Mouse (Mus musculus): ENCODE measurements around the gene B4galt4. TPM values are rescaled to one million over a fixed set of nuclear protein-coding genes. Genes with fewer than 3 reads are reported as not detected.
A peak's percentile ranks its signal among the peaks of the same experiment; 100 is the strongest.

The B4galt4 gene
- polyA plus RNA-seq, 1 experiment from 2014 or later = 22.1 TPM

- H3K9ac ChIP-seq = no peak overlapping the region
Measured at GRCm38 (mm10) chr16:38741204-38741903, 710 bp upstream of the B4galt4 start.

GRCm38 (mm10) chr16:38742659-38743131 lies 631 bp downstream of the B4galt4 start:
- no peak; the same call in 1 of the 2 replicates for ATAC-seq
- Histone ChIP-seq H3K36me3 (no peaks in the 10 kb centered on the region), H3K27me3 (replicated peaks) (no peaks in the 10 kb centered on the region), H3K4me3 (replicated peaks) (peak overlapping the region; percentile 86), H3K4me1 (replicated peaks) (peaks cover 3% of the 10 kb centered on the region; the same call in 1 of the 2 replicates), H3K9ac (peak overlapping the region; percentile 79), H3K4me2 (replicated peaks) (peak overlapping the region; percentile 88), H3K9me3 (no peaks in the 10 kb centered on the region), H3K27ac (peak overlapping the region; percentile 85)
- WGBS = under 1% methylated on average over 13 of the region's 13 CpGs

More at GRCm38 (mm10) chr16:38741204-38741903, 710 bp upstream of the B4galt4 start:
- Histone ChIP-seq H3K4me2 (replicated peaks) (peak overlapping the region; percentile 88), H3K27ac (no peak overlapping the region), H3K4me1 (replicated peaks) (peaks cover 3% of the 10 kb centered on the region; the same call in 1 of the 2 replicates), H3K27me3 (replicated peaks) (no peaks in the 10 kb centered on the region), H3K36me3 (no peaks in the 10 kb centered on the region), H3K9me3 (no peaks in the 10 kb centered on the region), H3K4me3 (replicated peaks) (peak overlapping the region; percentile 86)
- 74% methylated on average over 13 of the region's 13 CpGs for WGBS
- peak; percentile 44; the same call in 1 of the 2 replicates for ATAC-seq

GRCm38 (mm10) chr16:38743941-38744673 lies 2.0 kb downstream of the B4galt4 start:
- no peaks in the 10 kb centered on the region for H3K36me3 ChIP-seq
- H3K4me1 ChIP-seq (replicated peaks) = peaks cover 3% of the 10 kb centered on the region; the same call in 1 of the 2 replicates
- H3K27ac ChIP-seq = no peak overlapping the region
- H3K9ac ChIP-seq = no peak overlapping the region
- 90% methylated on average over 10 of the region's 10 CpGs for WGBS
- no peak overlapping the region for H3K4me2 ChIP-seq (replicated peaks)
- H3K9me3 ChIP-seq = no peaks in the 10 kb centered on the region
- no peak overlapping the region for H3K4me3 ChIP-seq (replicated peaks)
- H3K27me3 ChIP-seq (replicated peaks) = no peaks in the 10 kb centered on the region
- ATAC-seq = no peak

GRCm38 (mm10) chr16:38750803-38751202 lies 8.7 kb downstream of the B4galt4 start:
- peaks cover 7% of the 10 kb centered on the region; the same call in 1 of the 2 replicates for H3K4me1 ChIP-seq (replicated peaks)
- no peak overlapping the region for H3K4me2 ChIP-seq (replicated peaks)
- H3K9me3 ChIP-seq = no peaks in the 10 kb centered on the region
- no peak overlapping the region for H3K4me3 ChIP-seq (replicated peaks)
- peak; percentile 80 for ATAC-seq
- H3K36me3 ChIP-seq = no peaks in the 10 kb centered on the region
- 47% methylated on average over 6 of the region's 6 CpGs for WGBS
- no peaks in the 10 kb centered on the region for H3K27me3 ChIP-seq (replicated peaks)
- no peak overlapping the region for H3K9ac ChIP-seq
- no peak overlapping the region for H3K27ac ChIP-seq

GRCm38 (mm10) chr16:38753631-38754030 lies 11.6 kb downstream of the B4galt4 start:
- Histone ChIP-seq H3K9ac (no peak overlapping the region), H3K36me3 (no peaks in the 10 kb centered on the region), H3K4me3 (replicated peaks) (no peak overlapping the region), H3K9me3 (no peaks in the 10 kb centered on the region), H3K4me1 (replicated peaks) (peaks cover 7% of the 10 kb centered on the region; the same call in 1 of the 2 replicates), H3K4me2 (replicated peaks) (no peak overlapping the region), H3K27ac (no peak overlapping the region), H3K27me3 (replicated peaks) (no peaks in the 10 kb centered on the region)
- no peak for ATAC-seq
- WGBS = 68% methylated on average over 11 of the region's 11 CpGs

- Histone ChIP-seq H3K36me3 (no peaks in the 10 kb centered on the region), H3K9ac (no peak overlapping the region), H3K27ac (no peak overlapping the region), H3K4me1 (replicated peaks) (peaks cover 7% of the 10 kb centered on the region; the same call in 1 of the 2 replicates), H3K27me3 (replicated peaks) (no peaks in the 10 kb centered on the region), H3K4me2 (replicated peaks) (no peak overlapping the region), H3K4me3 (replicated peaks) (no peak overlapping the region), H3K9me3 (no peaks in the 10 kb centered on the region)
- 46% methylated on average over 7 of the region's 7 CpGs for WGBS
- no peak for ATAC-seq
Measured at GRCm38 (mm10) chr16:38755452-38756176, 13.6 kb downstream of the B4galt4 start.

GRCm38 (mm10) chr16:38756177-38756503 lies 14.1 kb downstream of the B4galt4 start:
- no peak overlapping the region for H3K4me2 ChIP-seq (replicated peaks)
- H3K4me1 ChIP-seq (replicated peaks) = 0 out of 2 replicates have a peak, but pooled peaks cover 2% of the 10 kb centered on the region
- H3K4me3 ChIP-seq (replicated peaks) = no peak overlapping the region
- H3K9me3 ChIP-seq = no peaks in the 10 kb centered on the region
- no peak overlapping the region for H3K27ac ChIP-seq
- no peaks in the 10 kb centered on the region for H3K27me3 ChIP-seq (replicated peaks)
- ATAC-seq = no peak
- no peak overlapping the region for H3K9ac ChIP-seq
- 0 out of 2 replicates have a peak, but pooled peaks cover 3% of the 10 kb centered on the region for H3K36me3 ChIP-seq
- 31% methylated on average over 5 of the region's 5 CpGs for WGBS

- Histone ChIP-seq H3K9me3 (no peaks in the 10 kb centered on the region), H3K27ac (no peak overlapping the region), H3K4me1 (replicated peaks) (0 out of 2 replicates have a peak, but pooled peaks cover 2% of the 10 kb centered on the region), H3K4me3 (replicated peaks) (no peak overlapping the region), H3K4me2 (replicated peaks) (no peak overlapping the region), H3K9ac (no peak overlapping the region), H3K27me3 (replicated peaks) (no peaks in the 10 kb centered on the region), H3K36me3 (0 out of 2 replicates have a peak, but pooled peaks cover 3% of the 10 kb centered on the region)
- ATAC-seq = no peak
- 69% methylated on average over 4 of the region's 4 CpGs for WGBS
Measured at GRCm38 (mm10) chr16:38756572-38756971, 14.5 kb downstream of the B4galt4 start.

GRCm38 (mm10) chr16:38757626-38758025 lies 15.6 kb downstream of the B4galt4 start:
- Histone ChIP-seq H3K27me3 (replicated peaks) (no peaks in the 10 kb centered on the region), H3K4me2 (replicated peaks) (no peak overlapping the region), H3K4me3 (replicated peaks) (no peak overlapping the region), H3K36me3 (peaks cover 3% of the 10 kb centered on the region; the same call in 1 of the 2 replicates), H3K27ac (no peak overlapping the region), H3K4me1 (replicated peaks) (0 out of 2 replicates have a peak, but pooled peaks cover 2% of the 10 kb centered on the region), H3K9me3 (no peaks in the 10 kb centered on the region), H3K9ac (no peak overlapping the region)
- no peak for ATAC-seq
- WGBS = 95% methylated on average over 19 of the region's 19 CpGs

GRCm38 (mm10) chr16:38758104-38758861 lies 16.2 kb downstream of the B4galt4 start:
- Histone ChIP-seq H3K27ac (no peak overlapping the region), H3K9me3 (no peaks in the 10 kb centered on the region), H3K27me3 (replicated peaks) (no peaks in the 10 kb centered on the region), H3K4me1 (replicated peaks) (0 out of 2 replicates have a peak, but pooled peaks cover under 1% of the 10 kb centered on the region), H3K4me3 (replicated peaks) (no peak overlapping the region), H3K4me2 (replicated peaks) (no peak overlapping the region), H3K9ac (no peak overlapping the region), H3K36me3 (peaks cover 3% of the 10 kb centered on the region; the same call in 1 of the 2 replicates)
- ATAC-seq = no peak
- WGBS = 74% methylated on average over 12 of the region's 12 CpGs

- no peak overlapping the region for H3K9ac ChIP-seq
- H3K27me3 ChIP-seq (replicated peaks) = no peaks in the 10 kb centered on the region
- no peaks in the 10 kb centered on the region for H3K9me3 ChIP-seq
- no peak for ATAC-seq
- WGBS = 96% methylated on average over 5 of the region's 5 CpGs
- H3K4me2 ChIP-seq (replicated peaks) = no peak overlapping the region
- H3K36me3 ChIP-seq = peaks cover 3% of the 10 kb centered on the region; the same call in 1 of the 2 replicates
- no peak overlapping the region for H3K27ac ChIP-seq
- no peaks in the 10 kb centered on the region for H3K4me1 ChIP-seq (replicated peaks)
- H3K4me3 ChIP-seq (replicated peaks) = no peak overlapping the region
Measured at GRCm38 (mm10) chr16:38760239-38760638, 18.2 kb downstream of the B4galt4 start.

All from intestine, embryonic 15.5 days (tissue).